Mouse (Mus musculus): ENCODE measurements around the gene Eif2ak3. TPM values are rescaled to one million over a fixed set of nuclear protein-coding genes. Genes with fewer than 3 reads are reported as not detected.

Eif2ak3 gene
- 5.9 and 6.8 TPM in 2 replicates for polyA plus RNA-seq (2012; rRNA removed)

GRCm38 (mm10) chr6:70844002-70844804 lies at the start of gene Eif2ak3:
Gene Eif2ak3, plus strand, starts transcription at chr6:70844515.

GRCm38 (mm10) chr6:70918827-70919226 lies 74.5 kb downstream of the Eif2ak3 start, which contains the start of gene Tex37:
Gene Tex37, minus strand, starts transcription at chr6:70918927.

Other genes with a start within 250 kb of the Eif2ak3 start
- 19.3 and 23.1 TPM in 2 replicates for gene Rpia, start 52.3 kb upstream of the Eif2ak3 start, polyA plus RNA-seq (2012; rRNA removed)
- gene Tex37, start 74.4 kb downstream of the Eif2ak3 start, polyA plus RNA-seq (2012; rRNA removed) = not detected in 2 replicates
- not detected in 2 replicates for gene Foxi3, start 112.0 kb downstream of the Eif2ak3 start, polyA plus RNA-seq (2012; rRNA removed)